Mouse (Mus musculus) neural tube, embryonic 10.5 days (tissue): ENCODE results near the gene Cyb5b.
A peak's percentile ranks its signal among the peaks of the same experiment; 100 is the strongest.
"Not testable (repeated sequence)": the region's sequence is repeated elsewhere in the genome, so short reads cannot be mapped to it uniquely, and the experiment has no call there.

ENCODE experiments used
- DNase-seq: peaks from one replicate; pipeline ENCODE4 v3.0.0-alpha.2; 2017; ENCODE audit warnings: low spot score; ENCODE audit errors: extremely low spot score

Gene Cyb5b

DNA sequence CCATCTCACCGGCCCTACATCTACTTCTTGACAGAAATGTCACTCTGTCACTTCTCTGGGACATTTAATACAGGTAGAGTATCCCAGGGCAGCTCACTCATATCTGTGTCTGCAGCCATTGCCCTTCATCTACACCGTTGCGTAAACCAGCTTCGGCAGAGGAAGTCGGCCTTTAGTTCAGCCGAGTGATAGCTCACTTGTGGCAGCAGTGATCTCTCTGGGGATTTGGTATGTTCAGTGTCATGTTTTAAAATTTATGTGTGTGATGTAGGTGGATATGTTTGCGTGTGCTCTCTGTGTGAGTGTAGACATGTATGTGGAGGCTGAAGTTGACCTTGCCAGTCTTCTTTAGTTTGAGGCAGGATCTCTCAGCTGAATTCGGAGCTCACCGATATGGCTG, 15.3 kb downstream of the Cyb5b start:
- no peak for DNase-seq

DNA sequence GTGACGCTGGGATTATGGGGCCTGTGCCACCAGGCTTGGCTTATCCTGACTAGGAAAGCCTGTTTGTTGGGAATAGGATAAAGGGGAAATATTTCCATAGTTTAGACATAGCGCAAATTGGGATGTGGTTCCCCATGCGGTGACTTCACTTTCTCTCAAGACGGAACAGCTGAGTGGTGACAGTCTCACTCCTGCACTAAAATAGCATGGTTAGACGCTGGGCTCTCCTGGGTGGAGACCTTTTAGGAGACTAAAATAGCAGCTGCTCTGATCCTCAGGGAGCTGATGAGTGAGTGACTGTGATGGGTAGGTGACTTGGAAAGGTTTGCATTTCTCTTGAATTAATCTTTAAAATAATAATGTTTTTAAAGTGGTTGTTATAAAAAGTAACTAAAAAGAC, 17.4 kb downstream of the Cyb5b start:
- no peak for DNase-seq

DNA sequence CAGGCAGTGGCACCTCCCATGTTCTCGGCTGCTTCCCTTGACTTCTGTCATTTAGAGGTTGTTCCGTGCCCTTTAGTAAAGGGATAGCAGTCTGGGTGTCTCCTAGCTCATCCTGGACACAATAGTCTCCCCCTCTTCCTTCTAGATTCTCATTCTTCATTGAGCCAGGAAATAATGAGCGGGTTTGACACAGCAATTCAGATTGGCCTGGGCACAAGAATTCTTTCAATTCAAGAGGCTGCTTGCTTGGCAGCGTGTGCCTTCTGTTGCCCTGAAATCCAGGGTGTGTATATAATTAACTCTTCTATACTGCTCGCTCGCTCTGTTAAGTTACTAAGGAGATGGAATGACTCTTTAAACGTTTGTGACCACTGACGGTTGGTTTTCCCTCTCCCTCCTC, 21.7 kb downstream of the Cyb5b start:
- no peak for DNase-seq

GRCm38 (mm10) chr8:107172969-107173645, 22.7 kb downstream of the Cyb5b start:
- DNase-seq = no peak

- no peak for DNase-seq
These were observed 30.7 kb downstream of the Cyb5b start for GRCm38 (mm10) chr8:107181122-107181521.

- no peak for DNase-seq
These were observed 34.6 kb downstream of the Cyb5b start for GRCm38 (mm10) chr8:107184996-107185395.

GRCm38 (mm10) chr8:107186659-107187390, 36.4 kb downstream of the Cyb5b start:
- no peak for DNase-seq

GRCm38 (mm10) chr8:107187631-107188030, 37.2 kb downstream of the Cyb5b start:
- DNase-seq = no peak

- no peak for DNase-seq
These were observed 42.2 kb downstream of the Cyb5b start for GRCm38 (mm10) chr8:107192631-107193030.

DNA sequence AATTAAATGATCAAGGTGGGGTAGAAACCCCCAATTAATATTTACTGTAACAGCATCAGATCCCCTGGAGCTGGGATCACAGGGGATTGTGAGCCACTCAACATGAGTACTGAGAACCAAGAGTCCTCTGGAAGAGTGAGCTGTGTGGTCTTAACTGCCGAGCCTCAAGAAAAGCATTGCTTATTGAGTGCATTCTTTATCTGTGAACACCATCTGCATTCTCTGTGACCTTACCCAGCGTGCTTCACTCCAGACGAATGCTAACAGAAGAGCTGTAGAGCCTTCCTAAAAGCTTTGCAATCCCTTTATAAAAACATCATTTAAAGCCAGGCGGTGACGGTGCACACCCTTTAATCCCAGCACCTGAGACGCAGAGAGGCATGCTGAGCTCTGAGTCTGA, 42.9 kb downstream of the Cyb5b start:
- DNase-seq = no peak

DNA sequence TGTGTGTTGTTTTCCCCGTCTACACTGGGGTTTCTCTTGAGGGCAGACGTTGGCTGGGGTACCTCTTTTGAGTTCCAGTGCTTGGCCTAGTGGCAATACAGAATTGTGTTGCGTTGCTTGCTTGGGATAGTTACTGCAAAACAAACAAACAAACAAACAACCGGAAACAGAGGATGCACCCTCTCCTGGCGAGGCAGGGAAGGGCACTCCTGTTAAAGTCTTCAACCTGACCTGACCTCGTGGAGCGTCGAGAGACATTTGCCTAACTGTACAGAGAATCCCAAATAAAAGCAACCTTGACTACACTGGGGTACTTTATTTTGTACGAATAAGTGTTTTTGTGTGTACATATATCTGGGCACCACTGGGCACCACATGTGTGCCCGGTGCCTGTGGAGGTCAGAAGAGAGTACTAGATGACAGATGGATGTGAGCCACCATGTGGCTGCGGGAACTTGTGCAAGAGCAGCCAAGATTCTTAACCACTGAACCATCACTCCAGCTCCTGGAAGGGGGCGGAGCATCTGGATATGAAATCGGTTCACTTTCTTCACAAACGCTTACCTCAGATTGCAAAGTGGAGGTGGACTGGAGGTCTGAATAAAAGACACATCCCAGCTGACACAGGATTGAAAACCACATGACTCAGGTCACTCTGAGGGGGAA, 44.5 kb downstream of the Cyb5b start:
- no peak for DNase-seq

DNA sequence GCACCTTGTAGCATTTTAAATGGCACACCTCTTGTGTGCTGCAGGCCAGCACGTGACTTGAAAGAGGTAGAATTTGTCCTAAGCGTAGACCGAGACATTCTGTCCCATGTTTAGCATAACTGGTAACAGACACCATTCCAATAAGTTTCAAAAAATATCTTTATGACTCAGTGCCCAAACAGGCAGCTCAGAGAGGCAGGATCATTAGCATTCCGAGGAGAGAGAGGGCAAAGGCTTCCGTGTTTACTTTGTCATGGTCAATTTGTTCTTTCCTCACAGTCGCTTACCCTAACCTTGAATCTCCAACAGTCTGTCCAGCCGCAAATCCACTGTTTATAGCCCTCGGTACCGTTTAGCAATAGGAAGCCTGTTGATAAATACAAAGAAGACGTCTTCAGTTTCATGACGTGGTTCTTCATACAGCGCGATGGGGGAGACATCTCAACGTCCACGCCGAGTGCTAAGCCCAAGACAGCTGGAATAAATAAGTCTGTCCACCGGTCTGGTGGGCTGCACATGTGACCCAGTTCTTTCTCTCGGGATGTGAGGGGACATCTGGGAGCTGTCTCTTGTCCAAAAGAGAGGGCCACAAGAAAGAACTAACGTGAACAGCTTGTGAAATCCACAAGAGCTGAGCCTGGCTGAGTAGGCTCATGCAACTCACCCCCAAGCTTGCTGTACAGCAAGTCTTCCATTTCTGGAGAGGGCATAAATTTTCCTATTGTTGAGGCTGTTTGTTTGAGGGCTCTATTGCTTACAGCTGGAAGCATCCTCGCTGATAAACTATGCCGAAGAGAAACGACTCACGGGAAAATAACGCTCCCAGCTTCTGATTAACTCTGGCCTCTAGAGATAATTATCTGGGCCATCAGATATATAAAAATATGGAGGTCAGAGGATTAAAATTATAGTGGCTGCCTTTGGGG, 47.7 kb downstream of the Cyb5b start:
- DNase-seq = peak; percentile 45

- no peak for DNase-seq
These were observed 54.7 kb downstream of the Cyb5b start for GRCm38 (mm10) chr8:107205164-107205563.

- no peak for DNase-seq
These were observed 55.5 kb downstream of the Cyb5b start for GRCm38 (mm10) chr8:107205701-107206561.

- DNase-seq = no peak
These were observed 56.5 kb downstream of the Cyb5b start for GRCm38 (mm10) chr8:107206782-107207525.

- no peak for DNase-seq
These were observed 58.7 kb downstream of the Cyb5b start for GRCm38 (mm10) chr8:107209185-107209584.

DNA sequence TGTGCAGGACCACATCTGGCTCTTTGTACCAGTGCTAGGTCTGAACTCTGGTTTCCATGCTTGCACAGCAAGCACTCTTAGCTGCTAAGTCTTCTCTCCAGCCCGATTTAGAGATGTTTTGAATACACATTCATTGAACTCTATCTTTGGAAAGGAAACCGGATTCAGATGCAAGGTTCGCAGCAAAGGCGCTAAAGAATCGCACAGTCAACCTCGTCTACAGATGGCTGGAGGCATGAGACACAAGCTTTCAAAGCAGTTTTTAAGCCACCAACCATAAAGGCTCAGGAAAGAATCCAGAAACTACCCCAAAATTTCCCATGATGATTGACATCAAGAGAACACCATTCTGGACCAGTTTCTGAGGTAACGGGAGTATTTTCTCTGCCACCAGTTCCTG, 61.6 kb downstream of the Cyb5b start:
- DNase-seq = no peak

- not testable (repeated sequence) for DNase-seq
These were observed 66.8 kb downstream of the Cyb5b start for GRCm38 (mm10) chr8:107217230-107217629.

- DNase-seq = no peak
These were observed 67.7 kb downstream of the Cyb5b start for GRCm38 (mm10) chr8:107218091-107218490.

DNA sequence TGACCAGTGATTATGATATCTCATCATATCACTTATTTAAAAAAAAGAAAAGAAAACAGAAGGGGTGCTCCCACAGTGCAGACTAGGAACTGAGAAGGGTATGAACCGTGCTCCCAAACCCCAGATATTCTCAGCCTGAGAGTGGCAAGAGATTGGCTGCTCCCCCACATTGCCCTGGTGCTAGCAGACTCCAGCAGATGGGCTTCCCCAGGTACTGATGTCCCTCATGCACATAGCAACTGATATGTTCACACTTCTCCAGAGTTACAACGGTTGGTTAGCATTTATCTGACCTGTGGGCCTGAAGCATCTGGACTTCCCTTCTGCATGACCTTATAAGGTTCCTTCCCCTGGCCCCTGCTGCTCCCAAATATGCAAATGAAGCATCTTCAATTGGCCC, 68.6 kb downstream of the Cyb5b start:
- DNase-seq = no peak
